Mouse (Mus musculus) hindbrain, embryonic 11.5 days (tissue): Measurements from ENCODE around the gene Tnrc6c. TPM values are rescaled to one million over a fixed set of nuclear protein-coding genes. Genes with fewer than 3 reads are reported as not detected.

ENCODE experiments used
- ATAC-seq: fragments of 200-750 bp; cut with Nextera tagmentation; 2 replicates; pipeline ENCODE4 v1.8.0; 2017; ENCODE audit warnings: mild to moderate bottlenecking, moderate TSS enrichment, moderate library complexity; ENCODE audit not compliant: low FRiP score
- DNase-seq: peaks from one replicate; pipeline ENCODE4 v3.0.0-alpha.2; 2015; ENCODE audit warnings: low spot score
- H3K27ac ChIP-seq: fragments of 300-500 bp; sonication (generic); 2 replicates; pipeline ENCODE4 v1.5.1; 2014; ENCODE audit warnings: mild to moderate bottlenecking, low read depth, low read length
- H3K27me3 ChIP-seq: fragments of 300-500 bp; sonication (generic); 2 replicates; pipeline ENCODE4 v1.6.1; 2014; ENCODE audit warnings: mild to moderate bottlenecking, low read length, moderate library complexity, mixed read lengths; ENCODE audit not compliant: control insufficient read depth, insufficient read depth
- H3K36me3 ChIP-seq: fragments of 300-500 bp; sonication (generic); 2 replicates; pipeline ENCODE4 v1.6.1; 2014; ENCODE audit warnings: mild to moderate bottlenecking, low read length, moderate library complexity, mixed read lengths; ENCODE audit not compliant: control insufficient read depth, insufficient read depth
- H3K4me1 ChIP-seq: fragments of 300-500 bp; sonication (generic); replicated peaks from 2 replicates; pipeline ENCODE4 v1.6.1; 2014; ENCODE audit warnings: low read length, mixed read lengths; ENCODE audit not compliant: control insufficient read depth, insufficient read depth
- H3K4me2 ChIP-seq: fragments of 300-500 bp; sonication (generic); replicated peaks from 2 replicates; pipeline ENCODE4 v1.6.1; 2014; ENCODE audit warnings: mild to moderate bottlenecking, low read depth, low read length
- H3K4me3 ChIP-seq: fragments of 300-500 bp; sonication (generic); 2 replicates; pipeline ENCODE4 v1.5.1; 2014; ENCODE audit warnings: low read depth, low read length
- H3K9ac ChIP-seq: fragments of 300-500 bp; sonication (generic); 2 replicates; pipeline ENCODE4 v1.6.1; 2014; ENCODE audit warnings: low read depth, low read length
- H3K9me3 ChIP-seq: fragments of 300-500 bp; sonication (generic); 2 replicates; pipeline ENCODE4 v1.6.1; 2016; ENCODE audit warnings: low read length; ENCODE audit not compliant: control insufficient read depth
- WGBS: fragments of 180-500 bp; shearing (Covaris S2); extraction: QIAGEN DNeasy Blood & Tissue Kit; methylation state at CpG from one replicate; pipeline ENCODE4 v1.1.7; 2014; 5-methylcytosine and 5-hydroxymethylcytosine counted together
- polyA plus RNA-seq: library from polyadenylated mRNA; unstranded; fragments of >200 nt; fragmentation: Nextera tagmentation; extraction: Ambion mirVana; gene quantifications from 2 replicates; pipeline ENCODE4 v1.2.1, GENCODE M21; 2014

The Tnrc6c gene
- polyA plus RNA-seq, 1 experiment from 2014 or later, result 20.6 TPM

DNA sequence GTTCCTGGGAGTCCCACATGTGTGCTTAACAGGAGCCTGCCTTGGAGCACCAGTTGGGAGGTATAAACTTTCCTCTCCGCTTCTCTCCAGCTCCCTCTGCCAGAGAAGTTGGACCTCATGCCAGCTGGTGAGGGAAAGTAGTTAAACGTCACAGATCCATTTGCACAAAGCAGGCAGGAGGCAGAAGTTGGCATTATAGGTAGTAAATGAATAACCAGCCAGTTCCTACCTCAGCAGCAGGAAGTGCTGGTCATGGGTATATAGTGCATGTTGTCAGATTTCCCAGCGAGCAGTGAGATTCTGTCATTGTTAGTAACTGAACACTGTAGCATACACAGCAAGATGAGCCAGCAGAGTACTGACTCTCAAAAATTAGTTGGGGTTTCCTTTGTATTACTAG, 31.4 kb downstream of the Tnrc6c start:
- WGBS, result 64% methylated on average over 3 of the region's 3 CpGs
- peaks cover 2% of the 10 kb centered on the region; the same call in 1 of the 2 replicates for H3K4me1 ChIP-seq
- H3K27me3 ChIP-seq, result no peaks in the 10 kb centered on the region
- no peak for ATAC-seq
- no peak overlapping the region for H3K9ac ChIP-seq
- no peak overlapping the region for H3K4me3 ChIP-seq
- no peak for DNase-seq
- H3K9me3 ChIP-seq, result no peaks in the 10 kb centered on the region
- no peak overlapping the region for H3K27ac ChIP-seq
- H3K4me2 ChIP-seq, result no peak overlapping the region
- H3K36me3 ChIP-seq, result no peaks in the 10 kb centered on the region

DNA sequence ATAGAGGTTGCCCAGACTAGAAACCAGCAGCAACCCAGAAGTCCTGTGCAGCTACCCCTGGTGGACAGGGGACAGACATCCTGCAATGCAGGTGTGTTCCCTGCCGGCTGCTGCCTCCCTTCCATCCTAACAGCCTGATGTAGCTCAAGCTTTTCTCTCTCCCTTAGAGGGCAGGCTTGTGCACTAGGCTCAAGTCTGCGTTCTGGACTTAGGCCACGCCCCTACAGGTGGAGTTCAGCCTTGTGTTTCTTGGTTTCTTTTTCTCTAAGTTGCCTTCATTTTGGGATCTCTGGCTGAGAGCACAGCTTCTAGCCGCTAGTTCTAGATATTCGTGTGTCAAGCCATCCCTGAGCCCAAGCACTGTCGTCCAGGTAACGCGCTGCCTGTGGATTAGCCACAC, 31.9 kb downstream of the Tnrc6c start:
- Histone ChIP-seq H3K4me1 (peaks cover 2% of the 10 kb centered on the region; the same call in 1 of the 2 replicates), H3K4me2 (no peak overlapping the region), H3K36me3 (no peaks in the 10 kb centered on the region), H3K9ac (no peak overlapping the region), H3K4me3 (no peak overlapping the region), H3K9me3 (no peaks in the 10 kb centered on the region), H3K27me3 (no peaks in the 10 kb centered on the region), H3K27ac (no peak overlapping the region)
- no peak for ATAC-seq
- WGBS, result 67% methylated on average over 8 of the region's 8 CpGs
- DNase-seq, result no peak

- no peak overlapping the region for H3K27ac ChIP-seq
- DNase-seq (no peak), ATAC-seq (no peak)
- H3K4me1 ChIP-seq, result peaks cover 2% of the 10 kb centered on the region; the same call in 1 of the 2 replicates
- H3K4me3 ChIP-seq, result no peak overlapping the region
- WGBS, result 85% methylated on average over 2 of the region's 2 CpGs
- H3K9ac ChIP-seq, result no peak overlapping the region
- no peak overlapping the region for H3K4me2 ChIP-seq
- H3K36me3 ChIP-seq, result no peaks in the 10 kb centered on the region
- H3K27me3 ChIP-seq, result no peaks in the 10 kb centered on the region
- no peaks in the 10 kb centered on the region for H3K9me3 ChIP-seq
Measured at GRCm38 (mm10) chr11:117688603-117689002, 34.5 kb downstream of the Tnrc6c start.

DNA sequence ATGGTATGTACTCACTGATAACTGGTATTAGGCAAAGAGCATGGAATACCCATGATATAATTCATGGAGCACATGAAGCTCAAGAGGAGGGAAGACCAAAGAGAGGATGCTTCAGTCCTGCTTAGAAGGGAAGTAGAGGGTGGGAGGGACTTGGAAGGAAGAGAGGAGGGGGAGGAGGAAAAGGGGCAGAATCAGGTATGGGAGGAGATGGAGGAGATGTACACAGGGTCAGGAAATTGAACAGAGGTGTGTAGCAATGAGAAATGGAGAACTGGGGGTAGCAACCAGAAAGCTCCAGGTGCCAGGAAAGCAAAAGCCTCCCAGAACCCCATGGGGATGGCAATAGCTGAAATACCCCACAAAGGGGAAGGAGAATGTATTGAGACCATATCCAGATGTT, 37.2 kb downstream of the Tnrc6c start:
- Histone ChIP-seq H3K4me1 (0 out of 2 replicates have a peak, but pooled peaks cover under 1% of the 10 kb centered on the region), H3K36me3 (no peaks in the 10 kb centered on the region), H3K27me3 (no peaks in the 10 kb centered on the region), H3K9me3 (no peaks in the 10 kb centered on the region), H3K27ac (no peak overlapping the region), H3K9ac (no peak overlapping the region), H3K4me2 (no peak overlapping the region), H3K4me3 (no peak overlapping the region)
- ATAC-seq (no peak), DNase-seq (no peak)

GRCm38 (mm10) chr11:117694050-117694449, 40.0 kb downstream of the Tnrc6c start:
- 90% methylated on average over 5 of the region's 5 CpGs for WGBS
- H3K36me3 ChIP-seq, result no peaks in the 10 kb centered on the region
- H3K9me3 ChIP-seq, result no peaks in the 10 kb centered on the region
- no peak overlapping the region for H3K27ac ChIP-seq
- H3K4me1 ChIP-seq, result no peaks in the 10 kb centered on the region
- ATAC-seq (no peak), DNase-seq (no peak)
- H3K9ac ChIP-seq, result no peak overlapping the region
- no peaks in the 10 kb centered on the region for H3K27me3 ChIP-seq
- H3K4me3 ChIP-seq, result no peak overlapping the region
- H3K4me2 ChIP-seq, result no peak overlapping the region

GRCm38 (mm10) chr11:117696585-117696984, 42.5 kb downstream of the Tnrc6c start:
- H3K4me3 ChIP-seq, result no peak overlapping the region
- DNase-seq (no peak), ATAC-seq (no peak)
- H3K27ac ChIP-seq, result no peak overlapping the region
- H3K4me1 ChIP-seq, result no peaks in the 10 kb centered on the region
- no peak overlapping the region for H3K4me2 ChIP-seq
- 51% methylated on average over 6 of the region's 6 CpGs for WGBS
- H3K9me3 ChIP-seq, result no peaks in the 10 kb centered on the region
- H3K36me3 ChIP-seq, result no peaks in the 10 kb centered on the region
- no peak overlapping the region for H3K9ac ChIP-seq
- no peaks in the 10 kb centered on the region for H3K27me3 ChIP-seq

DNA sequence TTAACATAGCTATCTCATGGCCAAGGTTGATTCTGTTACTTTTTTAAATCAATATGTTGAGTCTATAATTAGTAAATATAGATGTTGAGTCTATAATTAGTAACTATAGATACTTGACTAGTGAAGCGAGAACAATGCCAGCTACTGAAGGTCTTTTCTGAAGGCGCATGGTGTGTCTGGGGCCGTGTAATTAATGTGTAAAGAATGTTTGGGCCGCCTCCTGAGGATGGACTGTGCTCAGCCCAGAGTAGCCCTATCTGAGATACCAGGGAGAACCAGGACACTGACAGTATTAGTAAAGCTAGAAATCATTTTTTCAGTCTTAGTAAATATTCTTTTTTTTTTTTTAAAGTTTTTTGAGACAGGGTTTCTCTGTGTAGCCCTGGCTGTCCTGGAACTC, 46.8 kb downstream of the Tnrc6c start:
- no peaks in the 10 kb centered on the region for H3K4me1 ChIP-seq
- no peaks in the 10 kb centered on the region for H3K36me3 ChIP-seq
- no peak overlapping the region for H3K4me3 ChIP-seq
- WGBS, result 78% methylated on average over 4 of the region's 4 CpGs
- no peak for ATAC-seq
- no peaks in the 10 kb centered on the region for H3K9me3 ChIP-seq
- H3K4me2 ChIP-seq, result no peak overlapping the region
- H3K9ac ChIP-seq, result no peak overlapping the region
- no peak for DNase-seq
- H3K27ac ChIP-seq, result no peak overlapping the region
- no peaks in the 10 kb centered on the region for H3K27me3 ChIP-seq

GRCm38 (mm10) chr11:117706267-117706666, 52.2 kb downstream of the Tnrc6c start:
- no peaks in the 10 kb centered on the region for H3K9me3 ChIP-seq
- 90% methylated on average over 2 of the region's 2 CpGs for WGBS
- no peaks in the 10 kb centered on the region for H3K27me3 ChIP-seq
- DNase-seq (no peak), ATAC-seq (no peak)
- no peak overlapping the region for H3K4me2 ChIP-seq
- H3K27ac ChIP-seq, result no peak overlapping the region
- H3K9ac ChIP-seq, result no peak overlapping the region
- H3K36me3 ChIP-seq, result no peaks in the 10 kb centered on the region
- H3K4me3 ChIP-seq, result no peak overlapping the region
- H3K4me1 ChIP-seq, result no peaks in the 10 kb centered on the region

GRCm38 (mm10) chr11:117707238-117707637, 53.1 kb downstream of the Tnrc6c start:
- no peaks in the 10 kb centered on the region for H3K27me3 ChIP-seq
- WGBS, result 83% methylated on average over 2 of the region's 2 CpGs
- H3K9me3 ChIP-seq, result no peaks in the 10 kb centered on the region
- H3K27ac ChIP-seq, result no peak overlapping the region
- ATAC-seq (no peak), DNase-seq (no peak)
- H3K4me1 ChIP-seq, result no peaks in the 10 kb centered on the region
- no peak overlapping the region for H3K4me3 ChIP-seq
- H3K9ac ChIP-seq, result no peak overlapping the region
- no peak overlapping the region for H3K4me2 ChIP-seq
- no peaks in the 10 kb centered on the region for H3K36me3 ChIP-seq
